Comparison of ENCODE assay signal across 11 mouse cellular contexts in genomic region chr3:55572297-55572681, GRCm38 (mm10).
DNase-seq lines count a peak whose midpoint lies in the region; ATAC-seq and TF ChIP-seq lines count a peak whose summit lies in the region.
"Had no signal": no experiment of that assay in that cellular context is flagged by ENCODE, and none has a peak within 500 bp of the region (broad histone marks: within the 10 kb centered on the region; RNA-seq: fewer than 3 reads in every experiment).

No protein-coding gene starts in this region.

- H3K4me1 ChIP-seq in embryonic facial prominence, embryonic 15.5 days, result 0 out of 2 replicates have a peak, but pooled peaks cover 7% of the 10 kb centered on the region
- 0 out of 2 replicates have a peak, but pooled peaks cover 3% of the 10 kb centered on the region for H3K4me1 ChIP-seq in hindbrain, postnatal 0 days (ENCODE audit: insufficient read depth, low read length)
- peaks cover 5% of the 10 kb centered on the region; the same call in 1 of the 2 replicates for H3K4me1 ChIP-seq in neural tube, embryonic 14.5 days (ENCODE audit: control insufficient read depth, insufficient read depth, low read length)
- H3K4me1 ChIP-seq in heart, adult 2 months (ENCODE audit: control insufficient read depth, insufficient read depth, low read length), result no peaks in the 10 kb centered on the region; the same call in 1 of the 2 replicates
- H3K4me1 ChIP-seq: heart, embryonic 10.5 days had no signal

- no peaks in the 10 kb centered on the region for H3K36me3 ChIP-seq in embryonic facial prominence, embryonic 15.5 days
- no peaks in the 10 kb centered on the region for H3K36me3 ChIP-seq in hindbrain, postnatal 0 days (ENCODE audit: insufficient read depth, low read length)
- H3K36me3 ChIP-seq in neural tube, embryonic 14.5 days (ENCODE audit: control insufficient read depth, insufficient read depth, low read length), result no peaks in the 10 kb centered on the region
- H3K36me3 ChIP-seq in heart, adult 2 months (ENCODE audit: control insufficient read depth, insufficient read depth, low read length), result no peaks in the 10 kb centered on the region
- H3K36me3 ChIP-seq: heart, embryonic 10.5 days had no signal

- H3K9ac ChIP-seq in embryonic facial prominence, embryonic 15.5 days, result no peak overlapping the region
- 0 out of 2 replicates have a peak overlapping the region, but pooled peaks have one; percentile 3 for H3K9ac ChIP-seq in hindbrain, postnatal 0 days (replicated peaks; ENCODE audit: low read length)
- no peak overlapping the region for H3K9ac ChIP-seq in neural tube, embryonic 14.5 days (replicated peaks; ENCODE audit: low read depth, low read length)
- no peak overlapping the region for H3K9ac ChIP-seq in heart, adult 2 months (ENCODE audit: low read depth, low read length)

- TF ChIP-seq EP300 in heart, adult 2 months (IDR thresholded peaks at IDR 0.05; ENCODE audit: insufficient read depth, low read depth, low read length), result no peak

- WGBS in embryonic facial prominence, embryonic 15.5 days, result 59% methylated on average over 4 of the region's 4 CpGs
- WGBS in hindbrain, postnatal 0 days, result 57% methylated on average over 4 of the region's 4 CpGs
- WGBS in neural tube, embryonic 14.5 days, result 57% methylated on average over 4 of the region's 4 CpGs
- 83% methylated on average over 4 of the region's 4 CpGs for WGBS in heart, adult 2 months

- peak overlapping the region; percentile 88 for H3K27ac ChIP-seq in left cerebral cortex, adult 2 months
- peak overlapping the region; percentile 56 for H3K27ac ChIP-seq in embryonic facial prominence, embryonic 15.5 days (replicated peaks)
- H3K27ac ChIP-seq in hindbrain, postnatal 0 days, result peak overlapping the region; percentile 37; the same call in 1 of the 2 replicates
- H3K27ac ChIP-seq in neural tube, embryonic 14.5 days (ENCODE audit: low read depth, low read length), result peak overlapping the region; percentile 60
- H3K27ac ChIP-seq in heart, adult 2 months, result no peak overlapping the region; the same call in 1 of the 2 replicates
- H3K27ac ChIP-seq: heart, embryonic 10.5 days had no signal

- peak in 1 of 2 experiments; percentile 23 for DNase-seq in left cerebral cortex, adult 2 months (ENCODE audit: extremely low spot score in 1 of 2, low spot score in 2 of 2)
- no peak for DNase-seq in left cerebral cortex, adult 9 months (ENCODE audit: low spot score in 2 of 2)
- DNase-seq in hindbrain, postnatal 0 days (ENCODE audit: low spot score), result no peak
- DNase-seq in heart, adult 2 months, result no peak
- DNase-seq: cerebellum, adult 18-20 months; kidney, postnatal 14 days had no signal

- H3K9me3 ChIP-seq in embryonic facial prominence, embryonic 15.5 days (replicated peaks), result no peaks in the 10 kb centered on the region
- no peaks in the 10 kb centered on the region for H3K9me3 ChIP-seq in hindbrain, postnatal 0 days (ENCODE audit: low read length)
- no peaks in the 10 kb centered on the region for H3K9me3 ChIP-seq in neural tube, embryonic 14.5 days (ENCODE audit: control insufficient read depth, low read length)
- H3K9me3 ChIP-seq: heart, embryonic 10.5 days had no signal

- no peak for ATAC-seq in embryonic facial prominence, embryonic 15.5 days (ENCODE audit: insufficient number of reproducible peaks, low FRiP score, low TSS enrichment, low read depth)
- ATAC-seq in hindbrain, postnatal 0 days, result 0 out of 2 replicates have a peak, but pooled peaks have one; percentile 28
- peak; percentile 69 for ATAC-seq in neural tube, embryonic 14.5 days (ENCODE audit: low read depth)
- no peak for ATAC-seq in granulocyte monocyte progenitor cell, adult 5-6 weeks (replicated peaks; ENCODE audit: poor library complexity, severe bottlenecking)
- ATAC-seq: Patski had no signal

- no peaks in the 10 kb centered on the region for H3K27me3 ChIP-seq in embryonic facial prominence, embryonic 15.5 days
- no peaks in the 10 kb centered on the region for H3K27me3 ChIP-seq in hindbrain, postnatal 0 days (ENCODE audit: insufficient read depth, low read length)
- no peaks in the 10 kb centered on the region for H3K27me3 ChIP-seq in neural tube, embryonic 14.5 days (ENCODE audit: control insufficient read depth, insufficient read depth, low read length)
- H3K27me3 ChIP-seq in heart, adult 2 months (ENCODE audit: control insufficient read depth, insufficient read depth, low read length), result no peaks in the 10 kb centered on the region
- H3K27me3 ChIP-seq: Patski had no signal

- no peak overlapping the region for H3K4me3 ChIP-seq in left cerebral cortex, adult 2 months
- no peak overlapping the region for H3K4me3 ChIP-seq in embryonic facial prominence, embryonic 15.5 days (replicated peaks)
- H3K4me3 ChIP-seq in hindbrain, postnatal 0 days (ENCODE audit: low read length), result no peak overlapping the region
- no peak overlapping the region for H3K4me3 ChIP-seq in neural tube, embryonic 14.5 days (ENCODE audit: low read depth, low read length)
- H3K4me3 ChIP-seq in heart, adult 2 months, result no peak overlapping the region
- H3K4me3 ChIP-seq: heart, embryonic 10.5 days had no signal

- H3K79me2 ChIP-seq in heart, adult 2 months (replicated peaks; ENCODE audit: control insufficient read depth, insufficient read depth, low read length), result no peaks in the 10 kb centered on the region

- intact Hi-C loops in left cerebral cortex, adult 2 months (cut with DNase I), result loop anchor here (5.0 to 10.0 kb wide), 3 partner anchors 95 to 413 kb away; partner anchors contain the start of gene Mab21l1
- intact Hi-C loops in heart, adult 2 months (cut with DNase I), result no loop called here

- TF ChIP-seq POLR2A in heart, adult 2 months (IDR thresholded peaks at IDR 0.05; ENCODE audit: insufficient read depth, low read depth, low read length), result no peak

- H3K4me2 ChIP-seq in embryonic facial prominence, embryonic 15.5 days (replicated peaks), result no peak overlapping the region
- H3K4me2 ChIP-seq in hindbrain, postnatal 0 days (ENCODE audit: low read depth, low read length), result no peak overlapping the region
- peak overlapping the region; percentile 0; the same call in 1 of the 2 replicates for H3K4me2 ChIP-seq in neural tube, embryonic 14.5 days (ENCODE audit: low read depth, low read length)

- no peak for TF ChIP-seq CTCF in left cerebral cortex, adult 2 months (IDR thresholded peaks at IDR 0.05)
- no peak for TF ChIP-seq CTCF in hindbrain, postnatal 0 days (IDR thresholded peaks at IDR 0.05; ENCODE audit: low read depth)
- no peak for TF ChIP-seq CTCF in heart, adult 2 months (IDR thresholded peaks at IDR 0.05)

Comparison
In these comparisons a context has a peak if more than half of its experiments do, and no peak if none do; other contexts are left out.
1. ATAC-seq: peak in hindbrain, postnatal 0 days (single experiment) and neural tube, embryonic 14.5 days (single experiment); none in embryonic facial prominence, embryonic 15.5 days (single experiment) and granulocyte monocyte progenitor cell, adult 5-6 weeks (single experiment).